Mouse (Mus musculus): ENCODE measurements around the gene Pigr. TPM values are rescaled to one million over a fixed set of nuclear protein-coding genes. Genes with fewer than 3 reads are reported as not detected.

The Pigr gene
- total and polyA plus RNA-seq, 2 experiments, result 517 to 633 TPM

DNA sequence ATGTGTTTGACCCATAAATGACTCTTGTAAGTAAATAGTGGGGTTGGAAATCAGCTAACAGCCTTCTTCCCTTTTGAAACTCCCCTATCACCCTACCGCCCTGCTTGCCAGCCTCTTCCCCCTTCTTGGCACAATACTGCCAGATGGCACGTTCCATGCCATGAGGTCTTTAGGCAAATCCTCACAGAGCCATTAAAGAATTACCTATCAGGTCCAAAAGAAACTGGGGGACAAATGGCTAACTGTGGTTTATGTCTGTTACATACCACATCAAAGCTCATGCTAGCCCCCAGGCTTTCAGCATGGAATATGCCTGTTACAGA lies 5.4 kb upstream of the Pigr start:
- Histone ChIP-seq H3K27ac (replicated peaks; ENCODE audit: insufficient read depth, low read depth, low read length) (peak overlapping the region; percentile 85), H3K4me3 (ENCODE audit: insufficient read depth, low read depth, low read length) (no peak overlapping the region), H3K9ac (ENCODE audit: low read depth, low read length) (no peak overlapping the region), H3K36me3 (ENCODE audit: control insufficient read depth, insufficient read depth, low read length) (no peaks in the 10 kb centered on the region), H3K79me2 (ENCODE audit: control insufficient read depth, insufficient read depth, low read length) (no peaks in the 10 kb centered on the region), H3K27me3 (ENCODE audit: control insufficient read depth, insufficient read depth, low read length) (no peaks in the 10 kb centered on the region), H3K4me1 (ENCODE audit: control insufficient read depth, insufficient read depth, low read length) (peaks cover 17% of the 10 kb centered on the region)
- no peak for DNase-seq (ENCODE audit: extremely low read depth, low read depth, low spot score)
- no peak for TF ChIP-seq CTCF (IDR thresholded peaks at IDR 0.05; ENCODE audit: low read depth, low read length)
- TF ChIP-seq POLR2A (IDR thresholded peaks at IDR 0.05; ENCODE audit: extremely low read depth, insufficient read depth, low read length), result no peak
- 43% methylated on average over 2 of the region's 2 CpGs for WGBS

DNA sequence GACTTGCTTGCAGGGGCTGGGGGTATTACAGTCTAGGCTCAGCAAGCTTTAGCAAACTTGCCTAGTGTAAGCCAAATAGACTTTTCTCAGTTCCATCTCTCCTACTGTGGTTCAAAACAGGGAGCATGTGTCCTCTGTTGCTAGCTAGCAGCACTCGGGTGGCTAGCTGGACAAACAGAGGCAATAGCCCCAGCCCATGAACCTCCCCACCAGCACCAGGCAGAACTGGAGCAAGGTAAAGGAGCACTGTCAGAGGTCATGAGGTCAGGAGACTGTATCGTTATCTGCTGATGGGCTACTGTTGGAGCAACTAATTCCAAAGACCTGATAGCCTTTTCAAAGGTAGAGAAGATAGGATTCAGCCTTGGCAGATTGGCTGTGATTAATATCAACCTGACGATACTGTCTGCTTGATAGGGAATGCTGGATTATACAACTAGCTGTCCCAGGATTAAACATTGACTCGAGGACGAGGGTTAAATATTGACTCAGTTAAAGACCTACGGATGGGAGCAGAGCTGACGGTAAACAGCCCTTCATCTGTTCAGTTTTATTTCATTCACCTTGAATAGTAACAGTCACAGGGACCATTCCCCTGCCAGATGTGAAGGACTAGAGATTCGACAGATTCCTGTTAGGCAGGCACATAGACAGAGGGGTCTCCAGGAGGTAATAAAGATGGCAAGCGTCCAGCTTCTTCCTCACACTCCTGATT lies 4.4 kb upstream of the Pigr start:
- Histone ChIP-seq H3K79me2 (ENCODE audit: control insufficient read depth, insufficient read depth, low read length) (0 out of 2 replicates have a peak, but pooled peaks cover 4% of the 10 kb centered on the region), H3K4me1 (ENCODE audit: control insufficient read depth, insufficient read depth, low read length) (peaks cover 24% of the 10 kb centered on the region), H3K27me3 (ENCODE audit: control insufficient read depth, insufficient read depth, low read length) (no peaks in the 10 kb centered on the region), H3K27ac (replicated peaks; ENCODE audit: insufficient read depth, low read depth, low read length) (peak overlapping the region; percentile 99), H3K36me3 (ENCODE audit: control insufficient read depth, insufficient read depth, low read length) (no peaks in the 10 kb centered on the region), H3K4me3 (ENCODE audit: insufficient read depth, low read depth, low read length) (no peak overlapping the region), H3K9ac (ENCODE audit: low read depth, low read length) (peak overlapping the region; percentile 35)
- DNase-seq (ENCODE audit: extremely low read depth, low read depth, low spot score), result peak; percentile 99
- TF ChIP-seq CTCF (IDR thresholded peaks at IDR 0.05; ENCODE audit: low read depth, low read length) (no peak), POLR2A (IDR thresholded peaks at IDR 0.05; ENCODE audit: extremely low read depth, insufficient read depth, low read length) (no peak)
- 19% methylated on average over 9 of the region's 9 CpGs for WGBS

DNA sequence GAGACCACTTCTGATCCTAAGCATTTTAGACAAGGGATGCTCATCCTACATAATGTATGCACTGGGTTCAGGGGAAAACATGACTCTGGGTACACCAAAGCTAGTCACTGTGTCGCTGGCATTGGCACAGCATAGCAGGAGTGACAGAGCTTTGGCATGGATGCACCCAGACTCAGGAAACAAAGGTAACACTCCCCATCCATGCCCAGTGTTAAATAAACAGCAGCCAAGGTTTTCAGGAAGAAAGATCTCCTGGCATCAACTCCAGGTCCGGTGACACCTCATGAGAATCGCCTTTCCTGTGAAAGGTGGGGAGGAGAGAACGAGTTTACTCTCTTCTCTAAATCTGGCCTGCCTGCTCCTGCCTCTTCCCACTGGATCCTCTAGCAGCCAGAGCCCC lies 2.2 kb downstream of the Pigr start:
- WGBS, result 25% methylated on average over 4 of the region's 4 CpGs
- TF ChIP-seq CTCF (IDR thresholded peaks at IDR 0.05; ENCODE audit: low read depth, low read length) (no peak), POLR2A (IDR thresholded peaks at IDR 0.05; ENCODE audit: extremely low read depth, insufficient read depth, low read length) (no peak)
- no peaks in the 10 kb centered on the region for H3K27me3 ChIP-seq (ENCODE audit: control insufficient read depth, insufficient read depth, low read length)
- H3K4me3 ChIP-seq (ENCODE audit: insufficient read depth, low read depth, low read length), result no peak overlapping the region
- H3K79me2 ChIP-seq (ENCODE audit: control insufficient read depth, insufficient read depth, low read length), result peaks cover 17% of the 10 kb centered on the region
- peak overlapping the region; percentile 3; the same call in 1 of the 2 replicates for H3K9ac ChIP-seq (ENCODE audit: low read depth, low read length)
- H3K36me3 ChIP-seq (ENCODE audit: control insufficient read depth, insufficient read depth, low read length), result no peaks in the 10 kb centered on the region
- DNase-seq (ENCODE audit: extremely low read depth, low read depth, low spot score), result peak; percentile 93
- H3K4me1 ChIP-seq (ENCODE audit: control insufficient read depth, insufficient read depth, low read length), result peaks cover 38% of the 10 kb centered on the region
- peak overlapping the region; percentile 26 for H3K27ac ChIP-seq (replicated peaks; ENCODE audit: insufficient read depth, low read depth, low read length)

DNA sequence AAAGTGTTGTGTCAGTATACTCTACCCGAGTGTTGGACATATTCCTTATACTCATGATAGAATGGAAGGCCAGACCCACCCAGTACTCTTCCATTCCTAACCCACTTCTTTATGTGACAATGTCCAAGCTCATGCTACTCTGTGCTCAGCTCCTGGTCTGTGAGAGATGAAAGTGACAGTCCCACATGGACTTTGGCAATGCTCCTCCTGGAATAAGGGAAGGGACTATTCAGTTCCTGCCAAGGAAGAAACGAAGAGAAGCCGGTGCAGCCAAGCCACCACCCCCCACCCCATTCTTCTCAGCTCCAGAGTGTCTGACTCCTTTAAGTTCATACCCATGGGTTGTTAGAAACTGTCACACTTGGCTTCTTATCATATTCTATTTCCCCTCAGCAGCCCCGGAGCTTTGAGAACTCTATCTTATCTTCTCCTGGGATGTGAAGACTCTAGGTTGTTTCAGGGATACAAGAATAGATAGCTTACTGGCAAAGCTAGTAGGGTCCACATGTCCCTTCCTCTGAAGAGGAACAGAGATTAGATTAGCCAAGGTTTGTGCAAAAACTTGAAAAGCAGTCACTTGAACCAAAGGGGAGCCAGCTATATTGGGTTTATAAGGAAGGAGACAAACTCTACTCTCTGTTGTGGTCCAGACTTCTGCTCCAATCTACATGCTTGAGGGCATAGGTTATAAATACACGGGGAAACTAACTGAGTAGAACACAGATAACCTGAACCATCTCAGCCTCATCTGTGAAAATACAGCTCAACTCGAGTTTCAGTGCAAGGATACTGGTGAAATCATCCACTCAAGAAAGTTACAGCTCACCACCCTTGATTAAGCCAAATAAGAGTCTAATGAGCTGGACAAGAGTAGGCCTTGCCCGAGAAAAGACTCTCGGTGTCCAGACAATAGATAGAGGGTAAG lies 3.7 kb downstream of the Pigr start:
- no peak overlapping the region for H3K4me3 ChIP-seq (ENCODE audit: insufficient read depth, low read depth, low read length)
- peaks cover 37% of the 10 kb centered on the region for H3K4me1 ChIP-seq (ENCODE audit: control insufficient read depth, insufficient read depth, low read length)
- WGBS, result 59% methylated on average over 8 of the region's 8 CpGs
- no peaks in the 10 kb centered on the region for H3K36me3 ChIP-seq (ENCODE audit: control insufficient read depth, insufficient read depth, low read length)
- H3K27ac ChIP-seq (replicated peaks; ENCODE audit: insufficient read depth, low read depth, low read length), result peak overlapping the region; percentile 73
- peaks cover 17% of the 10 kb centered on the region for H3K79me2 ChIP-seq (ENCODE audit: control insufficient read depth, insufficient read depth, low read length)
- no peak overlapping the region for H3K9ac ChIP-seq (ENCODE audit: low read depth, low read length)
- no peaks in the 10 kb centered on the region for H3K27me3 ChIP-seq (ENCODE audit: control insufficient read depth, insufficient read depth, low read length)
- TF ChIP-seq POLR2A (IDR thresholded peaks at IDR 0.05; ENCODE audit: extremely low read depth, insufficient read depth, low read length) (no peak), CTCF (IDR thresholded peaks at IDR 0.05; ENCODE audit: low read depth, low read length) (no peak)
- peak; percentile 72 for DNase-seq (ENCODE audit: extremely low read depth, low read depth, low spot score)

DNA sequence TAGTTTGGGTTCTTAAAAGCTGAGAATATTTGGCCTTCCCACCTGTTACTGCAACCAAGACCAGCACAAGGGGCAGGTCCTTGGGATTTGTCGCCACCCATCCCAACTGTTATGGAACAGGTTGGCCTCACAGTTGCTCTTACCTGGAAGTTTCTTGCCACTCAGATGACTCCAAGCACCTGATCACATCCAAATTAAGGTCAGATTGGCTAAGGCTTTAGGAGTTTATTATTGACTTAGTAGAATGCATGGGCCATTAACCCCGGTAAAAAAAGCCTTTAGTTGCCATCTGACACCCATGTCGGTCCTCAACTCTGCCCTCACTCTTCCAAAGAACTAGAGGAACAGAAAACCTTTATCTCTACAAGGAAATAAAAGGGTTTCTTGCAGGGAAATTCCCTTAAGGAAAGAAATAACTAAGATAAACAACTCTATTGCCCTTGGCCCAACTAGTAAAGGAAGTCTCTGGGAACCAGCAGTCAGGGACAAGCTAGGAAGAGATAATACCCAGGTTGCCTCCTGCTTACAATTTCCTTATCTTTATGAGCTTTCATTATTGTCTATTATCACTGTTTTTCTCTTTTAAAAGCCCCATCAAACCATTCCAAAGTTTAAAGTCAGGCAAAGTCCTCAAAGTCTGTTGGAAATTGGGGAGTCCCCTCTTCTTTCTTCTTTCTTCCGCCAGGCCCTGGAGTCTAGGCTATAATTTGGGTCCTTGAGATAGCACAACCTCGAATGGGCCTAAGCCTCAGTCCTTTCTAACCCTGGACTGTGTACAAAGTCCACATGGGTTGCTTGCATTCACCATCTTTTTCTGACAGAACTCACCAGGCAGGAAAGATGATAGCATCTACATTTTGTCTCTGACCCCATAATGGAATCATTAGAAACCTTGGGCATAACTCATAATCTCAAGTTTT lies 6.0 kb downstream of the Pigr start:
- H3K27me3 ChIP-seq (ENCODE audit: control insufficient read depth, insufficient read depth, low read length), result no peaks in the 10 kb centered on the region
- peaks cover 35% of the 10 kb centered on the region for H3K4me1 ChIP-seq (ENCODE audit: control insufficient read depth, insufficient read depth, low read length)
- TF ChIP-seq POLR2A (IDR thresholded peaks at IDR 0.05; ENCODE audit: extremely low read depth, insufficient read depth, low read length) (no peak), CTCF (IDR thresholded peaks at IDR 0.05; ENCODE audit: low read depth, low read length) (no peak)
- peak; percentile 94 for DNase-seq (ENCODE audit: extremely low read depth, low read depth, low spot score)
- 30% methylated on average over 5 of the region's 5 CpGs for WGBS
- peaks cover 9% of the 10 kb centered on the region for H3K79me2 ChIP-seq (ENCODE audit: control insufficient read depth, insufficient read depth, low read length)
- H3K27ac ChIP-seq (replicated peaks; ENCODE audit: insufficient read depth, low read depth, low read length), result peak overlapping the region; percentile 73
- H3K4me3 ChIP-seq (ENCODE audit: insufficient read depth, low read depth, low read length), result no peak overlapping the region
- no peak overlapping the region for H3K9ac ChIP-seq (ENCODE audit: low read depth, low read length)
- peaks cover 2% of the 10 kb centered on the region; the same call in 1 of the 2 replicates for H3K36me3 ChIP-seq (ENCODE audit: control insufficient read depth, insufficient read depth, low read length)

Data from liver, adult 2 months (tissue).